8 mouse cellular contexts compared by ENCODE assay signal in the genomic region with DNA sequence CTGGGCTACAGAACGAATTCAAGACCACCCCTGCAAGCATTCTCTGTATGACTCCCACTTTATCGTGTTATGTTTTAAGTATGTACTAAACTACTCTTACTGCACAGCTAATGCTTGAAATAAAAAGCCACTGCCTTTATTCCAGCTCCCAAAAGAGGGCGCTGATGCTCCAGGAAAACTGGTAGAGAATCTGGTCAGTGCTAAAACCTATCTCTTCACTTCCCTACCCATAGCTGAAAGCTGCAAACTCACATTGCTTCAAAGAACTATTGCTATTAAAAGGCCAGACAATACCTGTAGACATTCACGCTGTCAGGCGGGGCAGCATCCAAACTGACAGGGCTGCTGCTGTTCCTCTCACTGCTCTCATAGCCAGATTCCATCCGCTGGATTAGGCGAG. TPM values are rescaled to one million over a fixed set of nuclear protein-coding genes. Genes with fewer than 3 reads are reported as not detected.
A peak's percentile ranks its signal among the peaks of the same experiment; 100 is the strongest.
DNase-seq lines count a peak whose midpoint lies in the region; ATAC-seq lines count a peak whose summit lies in the region.

No protein-coding gene starts in this region.

- H3K4me1 ChIP-seq in forebrain, embryonic 10.5 days: no peaks in the 10 kb centered on the region
- H3K4me1 ChIP-seq in forebrain, embryonic 12.5 days: no peaks in the 10 kb centered on the region
- H3K4me1 ChIP-seq in midbrain, embryonic 13.5 days (replicated peaks): no peaks in the 10 kb centered on the region

- no peak overlapping the region for H3K9ac ChIP-seq in forebrain, embryonic 12.5 days
- H3K9ac ChIP-seq in midbrain, embryonic 13.5 days (replicated peaks): no peak overlapping the region

- peak; percentile 50 for DNase-seq in forebrain, embryonic 10.5 days (ENCODE audit: extremely low spot score, low spot score)
- peak; percentile 64 for DNase-seq in c-Kit-positive CD71-positive TER-119-positive erythroid progenitor cells, embryonic 14.5 days (ENCODE audit: low spot score)
- DNase-seq in heart, postnatal 4 days: peak; percentile 88
- peak; percentile 43 for DNase-seq in left cerebral cortex, adult 11 months (ENCODE audit: low spot score)
- DNase-seq in spleen, adult 18-20 months: peak; percentile 27 to 69

- H3K4me2 ChIP-seq in forebrain, embryonic 12.5 days: no peak overlapping the region
- no peak overlapping the region for H3K4me2 ChIP-seq in midbrain, embryonic 13.5 days (replicated peaks)

- H3K36me3 ChIP-seq in forebrain, embryonic 10.5 days (replicated peaks): peaks cover 64% of the 10 kb centered on the region
- H3K36me3 ChIP-seq in forebrain, embryonic 12.5 days (replicated peaks): peaks cover 23% of the 10 kb centered on the region
- peaks cover 27% of the 10 kb centered on the region for H3K36me3 ChIP-seq in midbrain, embryonic 13.5 days

- H3K4me3 ChIP-seq in forebrain, embryonic 10.5 days: no peak overlapping the region
- H3K4me3 ChIP-seq in forebrain, embryonic 12.5 days (replicated peaks): no peak overlapping the region
- H3K4me3 ChIP-seq in midbrain, embryonic 13.5 days (replicated peaks): no peak overlapping the region

- ATAC-seq in forebrain, embryonic 12.5 days (ENCODE audit: low FRiP score): no peak
- peak; percentile 85 for ATAC-seq in frontal cortex, adult (ENCODE audit: low TSS enrichment)
- peak; percentile 37; the same call in 1 of the 2 replicates for ATAC-seq in midbrain, embryonic 13.5 days

- H3K27me3 ChIP-seq in forebrain, embryonic 10.5 days (ENCODE audit: poor library complexity, severe bottlenecking): no peaks in the 10 kb centered on the region
- no peaks in the 10 kb centered on the region for H3K27me3 ChIP-seq in forebrain, embryonic 12.5 days
- no peaks in the 10 kb centered on the region for H3K27me3 ChIP-seq in midbrain, embryonic 13.5 days

- no peaks in the 10 kb centered on the region for H3K9me3 ChIP-seq in forebrain, embryonic 10.5 days
- H3K9me3 ChIP-seq in forebrain, embryonic 12.5 days: no peaks in the 10 kb centered on the region
- no peaks in the 10 kb centered on the region for H3K9me3 ChIP-seq in midbrain, embryonic 13.5 days

- WGBS in forebrain, embryonic 10.5 days: 57% methylated on average over 7 of the region's 7 CpGs
- 50% methylated on average over 7 of the region's 7 CpGs for WGBS in forebrain, embryonic 12.5 days
- WGBS in midbrain, embryonic 13.5 days: 52% methylated on average over 7 of the region's 7 CpGs

- no peak overlapping the region for H3K27ac ChIP-seq in forebrain, embryonic 10.5 days
- no peak overlapping the region for H3K27ac ChIP-seq in forebrain, embryonic 12.5 days
- H3K27ac ChIP-seq in midbrain, embryonic 13.5 days: no peak overlapping the region

RNA-seq across cellular contexts. Expression of a gene that starts 29.8 kb away (rescaled TPM):
- 44.7 and 48.5 TPM in 2 replicates for polyA plus RNA-seq in forebrain, embryonic 10.5 days (2016; fragmentation: Nextera tagmentation; extraction: Ambion mirVana)
- 72.0 and 79.5 TPM in 2 replicates for polyA plus RNA-seq in forebrain, embryonic 12.5 days (2016; fragmentation: Nextera tagmentation; extraction: Ambion mirVana)
- 10 to 100 TPM; 71.7 to 79.0 TPM for total RNA-seq in heart, postnatal 4 days (2021)
- 80.9 and 83.4 TPM in 2 replicates for polyA plus RNA-seq in midbrain, embryonic 13.5 days (2015; fragmentation: Nextera tagmentation; extraction: Ambion mirVana)
